Mouse (Mus musculus): ENCODE results near the gene Slco2a1. TPM values are rescaled to one million over a fixed set of nuclear protein-coding genes. Genes with fewer than 3 reads are reported as not detected.

Slco2a1 gene
- polyA plus RNA-seq, 1 experiment from 2014 or later: 6.5 TPM

DNA sequence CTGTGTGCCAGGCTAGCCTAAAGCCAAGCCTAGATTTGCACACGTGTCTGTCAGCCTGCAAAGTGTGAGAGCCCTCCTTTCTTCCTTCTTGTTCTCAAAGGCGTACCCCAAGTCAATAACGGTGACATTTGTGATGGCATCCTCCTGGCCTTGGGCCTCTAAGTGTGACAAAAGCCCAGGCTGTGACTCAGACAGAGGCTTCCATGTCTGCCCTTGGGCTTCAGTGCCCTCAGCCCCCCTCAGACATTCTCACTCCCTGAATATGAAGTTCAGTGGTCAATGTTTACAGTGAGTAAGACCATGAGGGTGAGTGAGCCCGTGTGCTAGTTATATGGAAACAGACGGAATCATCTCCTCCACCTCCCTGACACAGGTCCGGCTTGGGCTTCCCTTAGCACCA lies 29.8 kb upstream of the Slco2a1 start:
- no peaks in the 10 kb centered on the region for H3K36me3 ChIP-seq (ENCODE audit: control insufficient read depth, insufficient read depth, low read length)

DNA sequence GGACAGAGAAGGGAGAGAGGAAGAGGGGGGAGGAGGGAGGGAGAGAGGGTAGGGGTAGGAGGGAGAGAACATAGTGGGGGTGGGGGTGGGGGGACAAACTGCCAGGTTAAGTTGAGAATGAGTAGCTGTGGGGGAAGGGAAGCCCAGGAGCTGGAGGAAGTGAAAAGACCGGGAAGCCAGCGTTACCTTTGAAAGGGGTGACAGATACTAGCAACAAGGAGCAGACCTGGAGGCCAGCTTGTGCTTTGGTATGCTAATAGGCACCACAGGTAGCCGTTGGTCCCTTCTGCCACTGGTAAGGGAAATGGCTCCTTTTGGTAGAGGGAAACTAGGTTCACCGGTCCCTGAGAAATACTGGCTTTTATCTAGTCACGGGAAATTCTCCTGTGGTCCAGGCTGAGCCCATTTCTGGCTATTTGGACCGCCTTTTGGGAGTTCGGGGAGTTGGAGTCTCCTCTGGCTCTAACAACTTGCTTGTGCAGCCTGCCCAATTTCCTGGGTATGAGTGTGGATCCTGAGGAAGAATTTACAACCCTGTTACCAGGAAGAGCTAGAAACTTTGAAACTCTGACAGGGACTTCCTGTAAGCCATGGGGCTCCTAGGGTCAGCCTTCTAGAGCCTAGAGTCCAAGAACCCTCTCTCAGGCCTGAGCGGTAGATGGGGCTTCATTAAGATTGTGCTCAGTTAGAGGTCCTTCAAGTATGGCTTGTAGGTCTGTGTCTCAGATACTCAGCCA lies 27.0 kb upstream of the Slco2a1 start:
- Histone ChIP-seq H3K4me1 (ENCODE audit: control insufficient read depth in 2 of 2, insufficient read depth in 2 of 2, low read length in 2 of 2) (peaks cover 6 to 14% of the 10 kb centered on the region in 2 experiments; a peak in 3 of 4 replicates), H3K9me3 (ENCODE audit: control insufficient read depth, low read length) (no peaks in the 10 kb centered on the region), H3K4me3 (ENCODE audit: control insufficient read depth in 1 of 2, insufficient read depth in 1 of 2, low read depth in 1 of 2, low read length in 2 of 2) (no peak overlapping the region), H3K4me2 (ENCODE audit: low read length) (no peak overlapping the region), H3K36me3 (ENCODE audit: control insufficient read depth, insufficient read depth, low read length) (no peaks in the 10 kb centered on the region), H3K27ac (replicated peaks in 1 of 2; ENCODE audit: control insufficient read depth in 1 of 2, insufficient read depth in 1 of 2, low read depth in 2 of 2, low read length in 2 of 2) (no peak overlapping the region), H3K27me3 (ENCODE audit: control insufficient read depth, insufficient read depth, low read length) (no peaks in the 10 kb centered on the region), H3K9ac (ENCODE audit: low read length) (no peak overlapping the region)
- WGBS: 32% methylated on average over 8 of the region's 8 CpGs
- ATAC-seq (ENCODE audit: insufficient number of reproducible peaks, insufficient read depth, low FRiP score, low read depth): no peak

More for the DNA sequence above, 29.8 kb upstream of the Slco2a1 start:
- peaks cover 6 to 14% of the 10 kb centered on the region in 2 experiments; a peak in 3 of 4 replicates for H3K4me1 ChIP-seq (ENCODE audit: control insufficient read depth in 2 of 2, insufficient read depth in 2 of 2, low read length in 2 of 2)
- no peaks in the 10 kb centered on the region for H3K9me3 ChIP-seq (ENCODE audit: control insufficient read depth, low read length)
- no peak overlapping the region for H3K27ac ChIP-seq (replicated peaks in 1 of 2; ENCODE audit: control insufficient read depth in 1 of 2, insufficient read depth in 1 of 2, low read depth in 2 of 2, low read length in 2 of 2)
- 79% methylated on average over 6 of the region's 6 CpGs for WGBS
- H3K4me2 ChIP-seq (ENCODE audit: low read length): no peak overlapping the region
- no peak for ATAC-seq (ENCODE audit: insufficient number of reproducible peaks, insufficient read depth, low FRiP score, low read depth)
- no peaks in the 10 kb centered on the region for H3K27me3 ChIP-seq (ENCODE audit: control insufficient read depth, insufficient read depth, low read length)
- H3K4me3 ChIP-seq (ENCODE audit: control insufficient read depth in 1 of 2, insufficient read depth in 1 of 2, low read depth in 1 of 2, low read length in 2 of 2): no peak overlapping the region
- no peak overlapping the region for H3K9ac ChIP-seq (ENCODE audit: low read length)

DNA sequence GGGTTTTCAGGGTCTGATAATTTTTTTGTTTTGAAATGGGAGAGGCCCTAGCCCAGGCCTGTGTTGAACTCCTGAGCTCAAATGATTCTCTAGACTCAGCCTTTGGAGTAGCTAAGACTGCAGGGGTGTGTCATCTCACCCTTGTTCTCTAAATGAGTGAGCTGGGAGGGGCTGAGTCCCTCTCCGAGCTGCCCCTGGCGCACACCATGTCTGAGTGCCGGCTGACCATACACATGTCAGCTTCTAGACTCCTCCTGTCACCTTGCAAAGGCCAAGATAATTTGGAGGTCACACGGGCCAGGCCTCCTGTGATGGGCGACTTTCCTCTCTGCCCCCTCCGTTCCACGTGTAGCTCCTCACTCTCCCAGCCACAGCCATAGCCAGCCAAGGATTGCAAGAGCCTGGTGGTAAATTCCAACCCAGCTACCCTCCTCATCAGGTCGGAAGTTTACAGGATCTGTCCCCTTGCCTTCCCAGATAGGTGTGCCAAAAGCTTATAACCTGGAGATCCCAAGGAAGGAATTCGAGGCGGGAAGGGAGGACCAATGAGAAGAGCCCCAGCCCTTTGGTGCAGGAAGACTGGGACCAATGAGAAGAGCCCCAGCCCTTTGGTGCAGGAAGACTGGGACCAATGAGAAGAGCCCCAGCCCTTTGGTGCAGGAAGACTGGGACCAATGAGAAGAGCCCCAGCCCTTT lies 26.3 kb upstream of the Slco2a1 start:
- H3K4me1 ChIP-seq (ENCODE audit: control insufficient read depth in 2 of 2, insufficient read depth in 2 of 2, low read length in 2 of 2): peaks cover 6 to 14% of the 10 kb centered on the region in 2 experiments; a peak in 3 of 4 replicates
- no peaks in the 10 kb centered on the region for H3K9me3 ChIP-seq (ENCODE audit: control insufficient read depth, low read length)
- no peak overlapping the region for H3K9ac ChIP-seq (ENCODE audit: low read length)
- H3K27me3 ChIP-seq (ENCODE audit: control insufficient read depth, insufficient read depth, low read length): no peaks in the 10 kb centered on the region
- no peaks in the 10 kb centered on the region for H3K36me3 ChIP-seq (ENCODE audit: control insufficient read depth, insufficient read depth, low read length)
- H3K27ac ChIP-seq (replicated peaks in 1 of 2; ENCODE audit: control insufficient read depth in 1 of 2, insufficient read depth in 1 of 2, low read depth in 2 of 2, low read length in 2 of 2): no peak overlapping the region
- 41% methylated on average over 10 of the region's 10 CpGs for WGBS
- H3K4me3 ChIP-seq (ENCODE audit: control insufficient read depth in 1 of 2, insufficient read depth in 1 of 2, low read depth in 1 of 2, low read length in 2 of 2): no peak overlapping the region
- H3K4me2 ChIP-seq (ENCODE audit: low read length): no peak overlapping the region
- no peak for ATAC-seq (ENCODE audit: insufficient number of reproducible peaks, insufficient read depth, low FRiP score, low read depth)

DNA sequence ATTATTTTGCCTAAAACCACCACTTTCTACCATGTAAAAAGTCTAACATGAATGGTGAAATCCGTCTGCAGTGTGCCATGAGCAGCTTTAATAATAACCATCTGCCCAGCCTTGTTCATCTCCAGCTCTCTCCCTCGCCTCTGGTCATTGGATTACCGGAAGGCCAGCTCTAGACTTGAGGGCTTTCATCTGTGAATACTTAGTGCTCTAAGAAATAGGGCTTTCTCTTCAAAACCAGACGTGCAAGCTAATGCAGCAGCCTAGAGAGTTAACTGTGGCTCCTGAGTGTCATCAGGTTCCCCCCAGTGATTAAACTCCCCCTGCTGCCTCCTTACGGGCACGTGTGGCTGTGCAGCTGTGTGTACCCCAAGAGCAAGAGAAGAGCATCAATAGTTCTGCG lies 25.2 kb upstream of the Slco2a1 start:
- no peak overlapping the region for H3K4me2 ChIP-seq (ENCODE audit: low read length)
- H3K9me3 ChIP-seq (ENCODE audit: control insufficient read depth, low read length): no peaks in the 10 kb centered on the region
- WGBS: 74% methylated on average over 7 of the region's 7 CpGs
- no peak overlapping the region for H3K4me3 ChIP-seq (ENCODE audit: control insufficient read depth in 1 of 2, insufficient read depth in 1 of 2, low read depth in 1 of 2, low read length in 2 of 2)
- no peaks in the 10 kb centered on the region for H3K36me3 ChIP-seq (ENCODE audit: control insufficient read depth, insufficient read depth, low read length)
- peaks cover 6 to 14% of the 10 kb centered on the region in 2 experiments; a peak in 3 of 4 replicates for H3K4me1 ChIP-seq (ENCODE audit: control insufficient read depth in 2 of 2, insufficient read depth in 2 of 2, low read length in 2 of 2)
- no peak overlapping the region for H3K27ac ChIP-seq (replicated peaks in 1 of 2; ENCODE audit: control insufficient read depth in 1 of 2, insufficient read depth in 1 of 2, low read depth in 2 of 2, low read length in 2 of 2)
- ATAC-seq (ENCODE audit: insufficient number of reproducible peaks, insufficient read depth, low FRiP score, low read depth): no peak
- H3K9ac ChIP-seq (ENCODE audit: low read length): no peak overlapping the region
- H3K27me3 ChIP-seq (ENCODE audit: control insufficient read depth, insufficient read depth, low read length): no peaks in the 10 kb centered on the region

DNA sequence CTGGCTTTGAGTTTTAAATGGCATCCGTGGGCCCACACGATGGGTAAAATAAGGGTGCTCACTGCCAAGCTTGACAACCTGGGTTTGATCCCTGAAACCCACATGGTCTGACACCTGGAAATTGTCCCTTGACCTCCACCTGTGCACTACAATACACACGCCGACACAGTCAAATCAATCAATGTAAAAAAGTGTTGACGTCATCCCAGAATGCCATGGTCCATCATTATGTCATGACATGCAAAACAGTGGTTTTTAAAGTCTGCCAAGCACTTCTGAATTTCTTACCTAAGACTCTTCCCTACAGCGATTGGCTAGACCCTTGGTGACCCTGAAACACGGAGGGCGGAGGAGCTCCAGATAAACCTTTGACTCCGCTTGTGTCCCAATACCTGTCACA lies 23.9 kb upstream of the Slco2a1 start:
- H3K9me3 ChIP-seq (ENCODE audit: control insufficient read depth, low read length): no peaks in the 10 kb centered on the region
- H3K4me2 ChIP-seq (ENCODE audit: low read length): no peak overlapping the region
- 85% methylated on average over 9 of the region's 9 CpGs for WGBS
- no peaks in the 10 kb centered on the region for H3K27me3 ChIP-seq (ENCODE audit: control insufficient read depth, insufficient read depth, low read length)
- peaks cover 6 to 14% of the 10 kb centered on the region in 2 experiments; a peak in 3 of 4 replicates for H3K4me1 ChIP-seq (ENCODE audit: control insufficient read depth in 2 of 2, insufficient read depth in 2 of 2, low read length in 2 of 2)
- H3K27ac ChIP-seq (replicated peaks in 1 of 2; ENCODE audit: control insufficient read depth in 1 of 2, insufficient read depth in 1 of 2, low read depth in 2 of 2, low read length in 2 of 2): no peak overlapping the region
- ATAC-seq (ENCODE audit: insufficient number of reproducible peaks, insufficient read depth, low FRiP score, low read depth): no peak
- H3K9ac ChIP-seq (ENCODE audit: low read length): no peak overlapping the region
- no peak overlapping the region for H3K4me3 ChIP-seq (ENCODE audit: control insufficient read depth in 1 of 2, insufficient read depth in 1 of 2, low read depth in 1 of 2, low read length in 2 of 2)
- no peaks in the 10 kb centered on the region for H3K36me3 ChIP-seq (ENCODE audit: control insufficient read depth, insufficient read depth, low read length)

DNA sequence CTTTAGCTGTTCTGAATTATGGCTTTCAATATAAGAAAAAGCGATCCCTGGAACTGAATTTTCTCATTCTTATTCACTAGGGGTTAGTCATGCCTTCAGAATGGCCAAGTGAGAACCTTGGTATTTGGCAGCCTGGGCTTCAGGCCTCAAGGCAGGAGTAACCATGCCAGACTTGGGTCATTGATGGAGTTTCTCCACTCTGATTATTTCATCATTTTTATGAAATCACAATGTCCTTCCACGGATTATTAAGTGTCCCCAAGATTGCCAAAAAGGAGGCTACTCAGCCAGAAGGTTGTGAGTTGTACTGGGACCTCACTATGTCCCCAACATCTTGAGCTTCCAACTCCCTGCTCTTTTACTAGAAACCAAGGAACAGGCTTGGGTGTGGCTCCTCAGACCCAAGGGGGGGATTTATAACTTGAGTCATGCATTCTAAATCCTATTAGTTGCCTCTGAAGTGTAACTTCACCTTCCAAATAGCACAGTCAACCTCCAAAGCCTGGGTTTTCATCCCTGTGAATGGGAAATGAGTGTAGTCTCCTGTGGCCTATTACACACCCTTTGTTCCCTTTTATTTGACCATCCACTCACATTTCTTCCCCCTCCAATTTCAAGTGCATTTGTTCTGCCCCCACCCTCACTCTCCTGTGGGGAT lies 16.0 kb upstream of the Slco2a1 start:
- H3K27me3 ChIP-seq (ENCODE audit: control insufficient read depth, insufficient read depth, low read length): no peaks in the 10 kb centered on the region
- H3K27ac ChIP-seq (replicated peaks in 1 of 2; ENCODE audit: control insufficient read depth in 1 of 2, insufficient read depth in 1 of 2, low read depth in 2 of 2, low read length in 2 of 2): no peak overlapping the region
- WGBS: 77% methylated on average over 2 of the region's 2 CpGs
- no peak overlapping the region for H3K4me3 ChIP-seq (ENCODE audit: control insufficient read depth in 1 of 2, insufficient read depth in 1 of 2, low read depth in 1 of 2, low read length in 2 of 2)
- H3K36me3 ChIP-seq (ENCODE audit: control insufficient read depth, insufficient read depth, low read length): no peaks in the 10 kb centered on the region
- ATAC-seq (ENCODE audit: insufficient number of reproducible peaks, insufficient read depth, low FRiP score, low read depth): no peak
- H3K4me1 ChIP-seq (ENCODE audit: control insufficient read depth in 2 of 2, insufficient read depth in 2 of 2, low read length in 2 of 2): peaks cover 0 to 2% of the 10 kb centered on the region in 2 experiments; a peak in 3 of 4 replicates
- H3K9me3 ChIP-seq (ENCODE audit: control insufficient read depth, low read length): no peaks in the 10 kb centered on the region
- H3K9ac ChIP-seq (ENCODE audit: low read length): no peak overlapping the region
- no peak overlapping the region for H3K4me2 ChIP-seq (ENCODE audit: low read length)

DNA sequence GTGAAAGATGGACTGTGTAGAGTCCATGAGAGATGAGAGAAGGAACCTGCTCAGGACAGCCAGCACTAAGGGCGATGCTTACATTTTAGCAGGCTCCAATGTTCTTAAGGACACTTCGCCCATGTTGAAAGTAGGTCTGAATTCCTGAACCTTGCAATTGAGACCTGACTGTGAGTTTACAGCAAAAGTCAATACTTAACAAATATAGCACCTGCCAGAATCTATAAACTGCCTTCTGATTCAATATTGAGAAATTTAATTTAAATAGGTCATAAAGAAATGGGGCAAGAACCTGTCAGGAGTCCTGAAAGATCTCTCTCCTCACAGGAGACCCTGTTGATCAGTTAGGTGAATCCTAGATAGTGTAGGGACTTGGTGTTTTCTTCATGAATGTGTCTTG lies 12.6 kb upstream of the Slco2a1 start:
- Histone ChIP-seq H3K9me3 (ENCODE audit: control insufficient read depth, low read length) (no peaks in the 10 kb centered on the region), H3K27me3 (ENCODE audit: control insufficient read depth, insufficient read depth, low read length) (no peaks in the 10 kb centered on the region), H3K4me1 (ENCODE audit: control insufficient read depth in 2 of 2, insufficient read depth in 2 of 2, low read length in 2 of 2) (peaks cover 0 to 8% of the 10 kb centered on the region in 2 experiments; a peak in 3 of 4 replicates), H3K4me3 (ENCODE audit: control insufficient read depth in 1 of 2, insufficient read depth in 1 of 2, low read depth in 1 of 2, low read length in 2 of 2) (no peak overlapping the region), H3K9ac (ENCODE audit: low read length) (no peak overlapping the region), H3K27ac (replicated peaks in 1 of 2; ENCODE audit: control insufficient read depth in 1 of 2, insufficient read depth in 1 of 2, low read depth in 2 of 2, low read length in 2 of 2) (no peak overlapping the region), H3K4me2 (ENCODE audit: low read length) (no peak overlapping the region), H3K36me3 (ENCODE audit: control insufficient read depth, insufficient read depth, low read length) (no peaks in the 10 kb centered on the region)
- ATAC-seq (ENCODE audit: insufficient number of reproducible peaks, insufficient read depth, low FRiP score, low read depth): no peak
- 86% methylated on average over 2 of the region's 2 CpGs for WGBS

All from heart, embryonic 14.5 days (tissue).